Mouse (Mus musculus): ENCODE measurements around the gene Adam8.

The Adam8 gene

GRCm38 (mm10) chr7:139946032-139946431 lies 46.3 kb downstream of the Adam8 start:
- in situ Hi-C loops (cut with MboI): no loop called here

GRCm38 (mm10) chr7:139945516-139945915 lies 46.8 kb downstream of the Adam8 start:
- in situ Hi-C loops (cut with MboI): no loop called here

- in situ Hi-C loops (cut with MboI): no loop called here
These were observed 47.8 kb downstream of the Adam8 start for GRCm38 (mm10) chr7:139944291-139945240.

GRCm38 (mm10) chr7:139943674-139944281 lies 48.6 kb downstream of the Adam8 start, which contains the start of gene Utf1:
TSS of gene Utf1 (plus strand) at chr7:139943789.
- in situ Hi-C loops (cut with MboI): no loop called here

GRCm38 (mm10) chr7:139940476-139941209 lies 51.7 kb downstream of the Adam8 start:
- in situ Hi-C loops (cut with MboI): no loop called here

GRCm38 (mm10) chr7:139937810-139938209 lies 54.6 kb downstream of the Adam8 start:
- in situ Hi-C loops (cut with MboI): no loop called here

- in situ Hi-C loops (cut with MboI): no loop called here
These were observed 55.2 kb downstream of the Adam8 start for GRCm38 (mm10) chr7:139937138-139937537.

- in situ Hi-C loops (cut with MboI): no loop called here
These were observed 55.7 kb downstream of the Adam8 start for GRCm38 (mm10) chr7:139936705-139937104.

- in situ Hi-C loops (cut with MboI): no loop called here
These were observed 61.6 kb downstream of the Adam8 start for GRCm38 (mm10) chr7:139930732-139931131.

Data from mature B cell (primary cell).